Mouse (Mus musculus): ENCODE measurements around the gene Diras2. TPM values are rescaled to one million over a fixed set of nuclear protein-coding genes. Genes with fewer than 3 reads are reported as not detected.

Diras2 gene
- polyA plus RNA-seq, 1 experiment from 2014 or later, result 0.05 TPM

GRCm38 (mm10) chr13:52475264-52475663, 55.8 kb downstream of the Diras2 start:
- ATAC-seq (replicated peaks; ENCODE audit: low FRiP score), result no peak

GRCm38 (mm10) chr13:52474807-52475206, 56.3 kb downstream of the Diras2 start:
- peaks cover 5% of the 10 kb centered on the region for H3K27me3 ChIP-seq (ENCODE audit: control insufficient read depth, insufficient read depth, low read length)
- ATAC-seq (replicated peaks; ENCODE audit: low FRiP score) (no peak), DNase-seq (ENCODE audit: low spot score) (no peak)
- no peak overlapping the region for H3K27ac ChIP-seq (ENCODE audit: low read depth, low read length)
- no peak overlapping the region for H3K4me2 ChIP-seq (ENCODE audit: low read depth, low read length, severe bottlenecking)
- no peak overlapping the region for H3K4me3 ChIP-seq (ENCODE audit: low read depth, low read length)
- peaks cover 5% of the 10 kb centered on the region; the same call in 1 of the 2 replicates for H3K4me1 ChIP-seq (replicated peaks; ENCODE audit: control insufficient read depth, insufficient read depth, low read length)
- 86% methylated on average over 3 of the region's 3 CpGs for WGBS
- no peaks in the 10 kb centered on the region for H3K9me3 ChIP-seq (ENCODE audit: control insufficient read depth, low read length)
- no peaks in the 10 kb centered on the region for H3K36me3 ChIP-seq (ENCODE audit: control insufficient read depth, insufficient read depth, low read length)
- H3K9ac ChIP-seq (ENCODE audit: low read length), result no peak overlapping the region

More at GRCm38 (mm10) chr13:52475264-52475663, 55.8 kb downstream of the Diras2 start:
- WGBS, result 82% methylated on average over 10 of the region's 10 CpGs
- Histone ChIP-seq H3K27me3 (ENCODE audit: control insufficient read depth, insufficient read depth, low read length) (peaks cover 5% of the 10 kb centered on the region), H3K36me3 (ENCODE audit: control insufficient read depth, insufficient read depth, low read length) (no peaks in the 10 kb centered on the region), H3K4me1 (replicated peaks; ENCODE audit: control insufficient read depth, insufficient read depth, low read length) (0 out of 2 replicates have a peak, but pooled peaks cover 1% of the 10 kb centered on the region), H3K27ac (ENCODE audit: low read depth, low read length) (no peak overlapping the region), H3K9ac (ENCODE audit: low read length) (no peak overlapping the region), H3K4me3 (ENCODE audit: low read depth, low read length) (no peak overlapping the region), H3K9me3 (ENCODE audit: control insufficient read depth, low read length) (no peaks in the 10 kb centered on the region), H3K4me2 (ENCODE audit: low read depth, low read length, severe bottlenecking) (no peak overlapping the region)
- DNase-seq (ENCODE audit: low spot score), result no peak

- ATAC-seq (replicated peaks; ENCODE audit: low FRiP score), result peak; percentile 83
- H3K4me2 ChIP-seq (ENCODE audit: low read depth, low read length, severe bottlenecking), result no peak overlapping the region
- H3K27ac ChIP-seq (ENCODE audit: low read depth, low read length), result peak overlapping the region; percentile 48
Observed at GRCm38 (mm10) chr13:52469795-52470690, 61.0 kb downstream of the Diras2 start.

GRCm38 (mm10) chr13:52465141-52465540, 65.9 kb downstream of the Diras2 start:
- H3K36me3 ChIP-seq (ENCODE audit: control insufficient read depth, insufficient read depth, low read length), result no peaks in the 10 kb centered on the region
- H3K9ac ChIP-seq (ENCODE audit: low read length), result no peak overlapping the region
- H3K9me3 ChIP-seq (ENCODE audit: control insufficient read depth, low read length), result no peaks in the 10 kb centered on the region
- H3K4me3 ChIP-seq (ENCODE audit: low read depth, low read length), result no peak overlapping the region
- H3K27ac ChIP-seq (ENCODE audit: low read depth, low read length), result no peak overlapping the region
- no peak overlapping the region for H3K4me2 ChIP-seq (ENCODE audit: low read depth, low read length, severe bottlenecking)
- peaks cover 7% of the 10 kb centered on the region; the same call in 1 of the 2 replicates for H3K4me1 ChIP-seq (replicated peaks; ENCODE audit: control insufficient read depth, insufficient read depth, low read length)
- H3K27me3 ChIP-seq (ENCODE audit: control insufficient read depth, insufficient read depth, low read length), result no peaks in the 10 kb centered on the region
- DNase-seq (ENCODE audit: low spot score) (no peak), ATAC-seq (replicated peaks; ENCODE audit: low FRiP score) (no peak)
- WGBS, result 65% methylated on average over 6 of the region's 6 CpGs

More at GRCm38 (mm10) chr13:52469795-52470690, 61.0 kb downstream of the Diras2 start:
- Histone ChIP-seq H3K4me3 (ENCODE audit: low read depth, low read length) (no peak overlapping the region), H3K4me1 (replicated peaks; ENCODE audit: control insufficient read depth, insufficient read depth, low read length) (peaks cover 10% of the 10 kb centered on the region; the same call in 1 of the 2 replicates), H3K36me3 (ENCODE audit: control insufficient read depth, insufficient read depth, low read length) (no peaks in the 10 kb centered on the region), H3K9ac (ENCODE audit: low read length) (no peak overlapping the region), H3K27me3 (ENCODE audit: control insufficient read depth, insufficient read depth, low read length) (peaks cover 5% of the 10 kb centered on the region), H3K9me3 (ENCODE audit: control insufficient read depth, low read length) (no peaks in the 10 kb centered on the region)
- 22% methylated on average over 10 of the region's 10 CpGs for WGBS
- DNase-seq (ENCODE audit: low spot score), result peak; percentile 83

- no peaks in the 10 kb centered on the region for H3K9me3 ChIP-seq (ENCODE audit: control insufficient read depth, low read length)
- H3K4me2 ChIP-seq (ENCODE audit: low read depth, low read length, severe bottlenecking), result no peak overlapping the region
- H3K4me3 ChIP-seq (ENCODE audit: low read depth, low read length), result no peak overlapping the region
- no peaks in the 10 kb centered on the region for H3K4me1 ChIP-seq (replicated peaks; ENCODE audit: control insufficient read depth, insufficient read depth, low read length)
- no peak overlapping the region for H3K9ac ChIP-seq (ENCODE audit: low read length)
- H3K27me3 ChIP-seq (ENCODE audit: control insufficient read depth, insufficient read depth, low read length), result no peaks in the 10 kb centered on the region
- no peak for ATAC-seq (replicated peaks; ENCODE audit: low FRiP score)
- WGBS, result 80% methylated on average over 7 of the region's 7 CpGs
- no peaks in the 10 kb centered on the region for H3K36me3 ChIP-seq (ENCODE audit: control insufficient read depth, insufficient read depth, low read length)
- DNase-seq (ENCODE audit: low spot score), result no peak
- no peak overlapping the region for H3K27ac ChIP-seq (ENCODE audit: low read depth, low read length)
Observed at GRCm38 (mm10) chr13:52459982-52460381, 71.1 kb downstream of the Diras2 start.

- DNase-seq (ENCODE audit: low spot score), result peak; percentile 69
- Histone ChIP-seq H3K9me3 (ENCODE audit: control insufficient read depth, low read length) (no peaks in the 10 kb centered on the region), H3K27me3 (ENCODE audit: control insufficient read depth, insufficient read depth, low read length) (no peaks in the 10 kb centered on the region; the same call in 1 of the 2 replicates), H3K9ac (ENCODE audit: low read length) (no peak overlapping the region), H3K4me1 (replicated peaks; ENCODE audit: control insufficient read depth, insufficient read depth, low read length) (no peaks in the 10 kb centered on the region), H3K36me3 (ENCODE audit: control insufficient read depth, insufficient read depth, low read length) (no peaks in the 10 kb centered on the region), H3K27ac (ENCODE audit: low read depth, low read length) (peak overlapping the region; percentile 47), H3K4me2 (ENCODE audit: low read depth, low read length, severe bottlenecking) (no peak overlapping the region), H3K4me3 (ENCODE audit: low read depth, low read length) (no peak overlapping the region)
- 38% methylated on average over 11 of the region's 11 CpGs for WGBS
- ATAC-seq (replicated peaks; ENCODE audit: low FRiP score), result peak; percentile 67
Observed at GRCm38 (mm10) chr13:52457889-52458324, 73.2 kb downstream of the Diras2 start.

GRCm38 (mm10) chr13:52457177-52457888, 73.7 kb downstream of the Diras2 start:
- H3K36me3 ChIP-seq (ENCODE audit: control insufficient read depth, insufficient read depth, low read length), result no peaks in the 10 kb centered on the region
- H3K27me3 ChIP-seq (ENCODE audit: control insufficient read depth, insufficient read depth, low read length), result no peaks in the 10 kb centered on the region; the same call in 1 of the 2 replicates
- H3K4me2 ChIP-seq (ENCODE audit: low read depth, low read length, severe bottlenecking), result no peak overlapping the region
- H3K4me1 ChIP-seq (replicated peaks; ENCODE audit: control insufficient read depth, insufficient read depth, low read length), result no peaks in the 10 kb centered on the region
- DNase-seq (ENCODE audit: low spot score) (no peak), ATAC-seq (replicated peaks; ENCODE audit: low FRiP score) (no peak)
- WGBS, result 67% methylated on average over 15 of the region's 15 CpGs
- no peak overlapping the region for H3K4me3 ChIP-seq (ENCODE audit: low read depth, low read length)
- H3K9me3 ChIP-seq (ENCODE audit: control insufficient read depth, low read length), result no peaks in the 10 kb centered on the region
- H3K27ac ChIP-seq (ENCODE audit: low read depth, low read length), result peak overlapping the region; percentile 47; the same call in 1 of the 2 replicates
- H3K9ac ChIP-seq (ENCODE audit: low read length), result no peak overlapping the region

GRCm38 (mm10) chr13:52455329-52455728, 75.8 kb downstream of the Diras2 start:
- DNase-seq (ENCODE audit: low spot score) (no peak), ATAC-seq (replicated peaks; ENCODE audit: low FRiP score) (no peak)
- no peak overlapping the region for H3K4me2 ChIP-seq (ENCODE audit: low read depth, low read length, severe bottlenecking)
- no peak overlapping the region for H3K9ac ChIP-seq (ENCODE audit: low read length)
- H3K27ac ChIP-seq (ENCODE audit: low read depth, low read length), result no peak overlapping the region
- H3K27me3 ChIP-seq (ENCODE audit: control insufficient read depth, insufficient read depth, low read length), result no peaks in the 10 kb centered on the region; the same call in 1 of the 2 replicates
- WGBS, result 51% methylated on average over 9 of the region's 9 CpGs
- H3K4me1 ChIP-seq (replicated peaks; ENCODE audit: control insufficient read depth, insufficient read depth, low read length), result no peaks in the 10 kb centered on the region
- no peaks in the 10 kb centered on the region for H3K36me3 ChIP-seq (ENCODE audit: control insufficient read depth, insufficient read depth, low read length)
- H3K9me3 ChIP-seq (ENCODE audit: control insufficient read depth, low read length), result no peaks in the 10 kb centered on the region
- no peak overlapping the region for H3K4me3 ChIP-seq (ENCODE audit: low read depth, low read length)
